Mouse (Mus musculus) heart, postnatal 0 days (tissue): ENCODE measurements around the gene Cct3.

Source experiments
- CTCF ChIP-seq: IDR thresholded peaks from 2 replicates; pipeline ENCODE4 v1.5.1; 2016; ENCODE audit warnings: antibody characterized with exemption, control low read depth, low read depth
- EP300 ChIP-seq: IDR thresholded peaks from 2 replicates; pipeline ENCODE4 v1.6.1; 2016; ENCODE audit warnings: antibody characterized with exemption, low read depth

- TF ChIP-seq CTCF = peak; percentile 12; the same call in 1 of the 2 replicates
- TF ChIP-seq EP300 = no peak
Observed at GRCm38 (mm10) chr3:88354396-88355165, 57.7 kb downstream of the Cct3 start.
